Mouse (Mus musculus) ES-CJ7 (cell line): Measurements from ENCODE around the gene Cav3.

Source experiments
- DNase-seq: peaks from one replicate; pipeline ENCODE4 v3.0.0; 2011; ENCODE audit warnings: low read depth, low spot score

Cav3 gene

DNA sequence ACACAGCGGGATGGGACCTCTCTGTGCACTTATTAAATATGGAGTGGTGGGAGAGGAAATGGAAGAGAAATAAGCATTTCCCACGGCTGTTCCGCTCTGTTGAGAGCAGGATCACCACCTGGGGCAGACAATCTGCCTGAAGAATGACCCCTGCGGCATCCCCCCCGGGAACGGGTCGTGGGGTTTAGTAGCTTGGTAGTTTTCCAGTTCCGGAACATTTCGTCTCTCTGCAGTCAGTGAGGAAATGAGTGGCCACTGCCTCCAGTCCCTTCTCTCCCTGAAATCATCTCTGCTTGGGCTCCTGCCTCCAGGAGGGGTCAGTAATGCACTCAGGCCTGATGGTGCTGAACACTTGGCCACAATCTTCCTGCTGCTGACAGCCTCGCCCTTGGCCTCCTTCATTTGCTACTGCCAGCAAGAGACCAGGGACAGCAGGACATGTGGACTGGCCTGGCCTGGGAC, 35.3 kb downstream of the Cav3 start:
- no peak for DNase-seq

DNA sequence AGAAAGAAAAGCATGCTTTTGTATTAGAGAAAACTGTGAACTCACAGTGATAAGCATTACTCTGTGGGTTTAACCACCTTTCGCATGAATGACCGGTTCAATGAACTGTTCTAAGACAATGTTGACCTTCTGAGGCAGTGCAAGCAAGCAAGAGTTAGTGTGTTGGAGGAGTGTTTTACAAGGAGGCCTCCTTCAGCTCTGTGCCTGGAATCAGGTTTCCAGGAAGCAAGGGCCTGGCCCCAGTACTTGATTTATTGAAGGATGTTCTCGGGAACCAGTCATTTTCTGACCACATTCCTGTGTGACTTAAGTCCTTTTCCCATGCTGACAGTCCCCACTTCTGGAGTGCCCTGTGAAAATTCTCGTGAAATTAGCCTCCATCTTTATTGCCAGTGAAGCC, 35.9 kb downstream of the Cav3 start:
- no peak for DNase-seq

DNA sequence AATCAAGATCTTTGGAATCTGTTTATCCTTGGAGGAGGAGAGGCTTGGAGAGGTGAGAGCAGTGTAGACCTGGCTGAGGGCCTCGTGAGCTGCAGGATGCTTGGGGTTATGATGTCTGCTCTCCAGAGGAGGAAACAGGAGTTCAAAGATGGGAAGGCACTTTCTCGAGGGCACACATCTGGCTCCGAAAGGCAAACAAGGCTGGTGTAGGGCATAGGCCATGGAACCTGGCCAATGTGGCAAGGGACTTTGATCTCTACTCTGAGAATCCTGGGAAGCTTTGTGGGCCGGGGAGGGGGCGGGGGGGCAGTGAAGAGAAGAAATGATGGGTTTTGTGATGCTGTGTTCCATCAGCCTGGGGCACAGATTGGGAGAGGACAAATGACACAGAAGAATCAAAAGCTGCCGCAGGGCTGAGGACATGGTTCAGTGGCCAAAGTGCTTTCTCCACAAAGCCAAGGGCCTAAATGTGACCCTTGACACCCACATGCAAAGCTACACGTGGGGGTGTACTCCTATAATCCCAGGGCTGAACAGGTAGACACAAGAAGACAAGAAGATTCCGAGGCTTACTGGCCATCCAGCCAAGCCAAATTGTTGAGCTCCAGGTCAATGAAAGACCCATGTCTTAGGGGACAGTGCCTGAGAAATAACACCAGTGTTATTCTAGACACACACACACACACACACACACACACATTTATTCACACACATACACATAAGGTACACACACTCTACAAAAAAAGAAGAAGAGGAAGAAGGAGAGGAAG, 37.2 kb downstream of the Cav3 start:
- DNase-seq = no peak

DNA sequence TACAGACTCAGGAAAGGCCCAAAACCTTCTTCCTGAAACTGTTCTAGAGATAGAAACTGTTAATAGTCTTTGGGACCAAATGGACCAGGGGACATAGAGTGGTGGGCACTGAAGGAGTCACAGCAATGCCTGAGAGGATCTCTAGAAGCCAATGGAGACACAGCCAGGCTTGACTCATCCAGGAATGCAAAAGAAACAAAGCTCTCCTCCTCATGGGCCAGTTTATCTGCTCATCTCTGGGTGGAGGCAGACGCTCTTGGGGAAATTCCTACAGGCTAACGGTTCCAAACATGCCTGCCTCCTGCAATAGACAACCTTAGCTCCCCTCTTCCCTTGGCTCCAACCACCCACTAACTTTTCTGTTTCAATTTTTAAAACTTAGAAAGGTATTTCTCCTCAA, 38.2 kb downstream of the Cav3 start:
- no peak for DNase-seq

DNA sequence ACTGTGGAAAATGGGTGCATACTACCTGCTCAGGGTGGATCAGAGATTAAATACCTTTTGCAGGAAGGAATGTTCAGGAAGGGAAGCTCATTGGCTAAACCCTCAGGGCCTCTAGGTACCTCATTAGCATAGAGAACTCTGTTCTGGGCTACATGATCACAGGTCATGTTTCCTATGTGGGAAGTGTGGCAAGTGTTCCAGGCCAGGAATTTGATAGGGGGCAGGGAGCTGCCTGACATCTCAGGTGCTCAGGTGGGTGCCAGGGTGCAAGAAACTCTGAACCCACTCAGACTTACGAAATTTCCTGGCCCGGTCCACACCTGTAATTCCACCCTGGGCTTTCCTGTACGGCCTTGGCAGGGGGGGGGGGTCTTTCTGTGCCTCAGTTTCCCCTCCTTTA, 39.4 kb downstream of the Cav3 start:
- no peak for DNase-seq

DNA sequence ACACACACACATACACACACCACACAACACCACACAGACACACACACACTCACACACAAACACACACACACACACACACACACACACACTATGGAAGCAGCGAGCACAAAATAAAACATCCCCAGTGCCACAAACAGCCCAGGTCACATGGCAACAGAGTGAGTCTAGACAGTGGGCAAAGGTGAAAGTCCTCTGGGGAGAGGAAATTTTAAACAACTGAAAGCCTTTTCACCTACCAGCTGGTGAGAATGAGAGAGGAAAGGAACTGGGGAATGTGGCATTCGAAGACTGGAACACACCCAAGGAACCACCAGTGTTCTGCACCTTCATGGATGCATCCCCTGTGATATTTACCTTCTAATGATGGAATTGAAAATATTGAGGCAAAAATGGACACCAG, 40.2 kb downstream of the Cav3 start:
- DNase-seq = no peak

DNA sequence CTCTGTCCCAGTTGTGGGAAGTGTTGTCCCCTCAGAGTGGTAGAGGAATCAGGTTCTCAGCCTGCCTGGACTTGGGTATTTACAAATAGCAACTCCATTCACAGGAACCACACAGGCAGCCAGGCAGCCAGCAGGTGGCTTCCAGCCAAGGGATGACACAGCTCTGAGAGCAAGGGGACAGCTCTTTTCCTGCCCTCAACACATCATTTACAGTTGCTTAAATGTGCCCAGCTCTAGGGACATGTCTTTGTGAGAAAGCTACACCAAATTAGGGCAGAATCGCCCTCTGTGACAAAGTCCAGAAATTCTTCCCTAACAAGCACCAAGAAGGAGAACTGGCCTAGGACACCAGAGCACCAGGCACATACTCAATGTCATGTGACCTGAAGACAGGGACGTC, 41.9 kb downstream of the Cav3 start:
- DNase-seq = no peak

DNA sequence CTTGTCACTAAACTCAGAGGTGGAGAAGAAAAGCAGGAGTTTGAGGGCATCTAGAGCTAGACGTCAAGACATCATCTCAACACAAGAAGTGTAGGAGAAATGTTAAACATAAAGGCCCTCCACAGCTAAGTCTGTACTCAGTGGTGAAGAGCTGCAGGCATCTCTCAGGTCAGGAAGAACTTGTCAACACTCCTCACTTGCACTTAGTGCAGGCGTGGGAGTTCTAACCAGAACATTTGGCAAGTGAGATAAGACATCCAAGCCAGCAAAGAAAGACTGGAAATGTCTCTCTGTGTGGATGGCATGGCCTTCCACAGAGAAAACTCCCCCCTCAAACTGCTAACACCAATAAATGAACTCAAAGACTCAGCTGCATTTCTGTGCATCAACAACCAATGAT, 48.3 kb downstream of the Cav3 start:
- no peak for DNase-seq

DNA sequence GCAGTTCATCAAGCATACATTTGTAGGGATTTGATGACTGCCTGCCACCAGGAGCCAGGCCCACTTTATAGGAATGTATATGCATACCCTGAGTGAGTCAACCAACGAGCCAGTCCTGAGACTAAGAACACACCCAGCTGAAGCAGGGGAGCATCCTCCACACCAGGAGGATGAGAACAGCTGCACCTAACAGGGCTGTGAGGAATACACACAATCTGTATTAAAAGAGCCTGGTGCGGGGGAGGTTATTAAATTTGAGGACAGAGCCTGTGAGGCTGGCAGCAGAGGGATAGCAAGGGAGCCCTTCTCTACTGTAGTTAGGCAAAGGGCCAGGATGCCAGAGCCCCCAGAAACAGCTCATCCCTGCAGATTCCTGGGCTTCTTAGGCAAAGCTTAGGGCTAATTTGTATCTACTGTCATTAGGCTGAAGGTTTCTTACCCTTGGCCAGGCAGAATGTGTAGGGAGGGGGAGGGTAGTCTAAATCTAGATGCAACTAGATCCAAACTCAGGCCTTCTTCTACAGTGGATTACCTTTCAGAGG, 50.4 kb downstream of the Cav3 start:
- DNase-seq = no peak

DNA sequence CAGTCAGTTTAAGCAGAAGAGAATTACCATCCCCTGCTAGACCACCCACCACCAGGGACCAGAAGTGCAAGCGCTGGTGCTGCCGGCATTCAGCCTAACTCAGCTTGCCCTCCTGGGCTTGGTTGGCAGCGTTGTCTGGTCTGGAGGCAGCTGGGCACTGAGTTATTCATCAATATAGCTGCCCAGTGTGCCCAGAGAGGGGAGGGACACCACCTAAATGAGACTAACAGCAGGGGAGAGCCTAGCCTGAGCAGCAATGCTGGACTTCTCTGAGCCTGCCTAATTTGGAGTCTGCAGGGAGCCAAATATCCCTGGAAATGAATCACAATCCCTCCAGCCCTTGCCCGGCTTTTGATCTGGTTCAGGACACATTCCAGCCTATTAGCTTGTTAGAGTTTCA, 51.0 kb downstream of the Cav3 start:
- DNase-seq = no peak

DNA sequence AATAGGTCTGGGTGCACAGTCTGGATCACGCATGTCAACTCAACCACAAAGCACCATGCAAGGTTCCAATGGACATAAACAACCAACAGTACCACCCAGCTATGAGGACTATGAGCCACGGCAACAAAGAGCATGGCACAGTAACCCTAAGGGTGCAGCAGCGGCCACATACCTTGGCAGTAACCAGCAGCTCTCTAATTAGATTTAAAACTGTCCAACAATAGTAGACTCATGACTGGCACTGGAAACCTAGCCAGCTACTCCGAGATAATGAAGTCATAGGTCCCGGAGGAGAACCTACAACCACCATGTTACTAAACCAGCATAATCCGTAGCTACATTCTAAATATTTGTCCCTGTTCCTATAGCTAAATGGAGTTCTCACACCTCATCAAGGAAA, 55.3 kb downstream of the Cav3 start:
- no peak for DNase-seq

DNA sequence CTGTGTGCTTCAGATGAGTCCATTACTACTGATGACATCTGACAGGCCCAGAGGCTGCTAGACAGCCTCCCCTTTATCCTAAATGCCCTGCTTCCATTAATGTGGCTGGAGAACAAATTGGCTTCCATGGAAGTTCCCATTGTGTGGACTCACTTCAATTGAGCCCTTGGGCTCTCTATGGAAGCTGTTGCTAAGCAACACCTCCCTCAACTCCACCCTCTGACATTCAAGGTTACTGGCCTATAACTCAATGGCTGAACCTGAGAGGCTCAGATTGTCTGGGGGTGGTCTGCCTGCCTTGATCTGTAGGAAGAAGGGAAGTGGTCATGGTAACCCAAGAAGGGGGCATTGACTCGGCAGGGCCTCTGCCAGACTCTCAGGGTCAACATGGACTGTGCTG, 57.2 kb downstream of the Cav3 start:
- DNase-seq = peak; percentile 45

DNA sequence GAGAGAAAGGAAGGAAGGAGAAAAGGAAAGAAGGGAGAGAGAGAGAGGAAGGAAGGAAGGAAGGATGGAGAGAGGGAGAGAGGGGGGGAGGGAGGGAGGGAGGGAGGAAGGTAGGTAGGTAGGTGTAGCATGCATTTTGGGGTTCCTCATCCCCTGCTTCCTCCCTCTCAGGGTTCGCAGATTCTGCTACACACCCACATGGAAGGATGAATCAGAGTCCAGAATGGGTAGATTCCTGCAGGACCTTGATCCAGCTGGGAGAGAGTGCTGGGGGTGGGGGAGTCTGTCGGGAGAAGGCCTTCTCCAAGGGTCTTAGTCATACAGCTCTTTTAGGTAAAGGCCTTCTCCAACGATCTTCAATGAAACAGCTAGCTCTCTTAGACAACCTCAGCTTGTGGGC, 58.3 kb downstream of the Cav3 start:
- DNase-seq = no peak

DNA sequence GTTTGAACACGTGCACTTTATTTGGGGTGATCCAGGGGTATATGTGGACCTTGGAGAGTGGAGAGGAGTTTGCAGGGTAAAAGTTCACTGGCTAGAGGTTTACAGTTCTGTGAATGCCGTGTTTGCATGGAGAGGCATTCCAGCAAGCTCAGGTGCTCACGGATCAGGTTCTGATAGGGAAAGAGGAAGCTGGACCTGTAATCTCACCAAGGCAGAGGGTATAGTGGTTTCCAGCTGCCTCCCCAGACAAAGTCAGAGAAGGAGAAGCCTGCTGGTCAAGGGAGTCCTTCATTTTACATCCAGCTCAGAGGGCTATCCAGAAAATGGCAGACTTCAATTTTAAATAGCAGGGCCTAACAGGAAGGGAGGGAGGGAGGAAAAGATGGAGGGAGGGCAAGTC, 58.7 kb downstream of the Cav3 start:
- no peak for DNase-seq
